Mouse (Mus musculus): Measurements from ENCODE around the gene Gm20390.

Gene Gm20390

GRCm38 (mm10) chr11:93968005-93968847 lies at the start of gene Gm20390, which contains the start of gene Nme1:
Gene Gm20390, minus strand, starts transcription at chr11:93968293.
Gene Nme1, minus strand, starts transcription at chr11:93968521.
- peak; percentile 96 for DNase-seq

- no peak for DNase-seq
Measured at GRCm38 (mm10) chr11:94003346-94003745, 35.3 kb upstream of the Gm20390 start.

- no peak for DNase-seq
Measured at GRCm38 (mm10) chr11:93999276-93999675, 31.2 kb upstream of the Gm20390 start.

- peak; percentile 47 for DNase-seq
Measured at GRCm38 (mm10) chr11:93997141-93997775, 29.2 kb upstream of the Gm20390 start.

DNA sequence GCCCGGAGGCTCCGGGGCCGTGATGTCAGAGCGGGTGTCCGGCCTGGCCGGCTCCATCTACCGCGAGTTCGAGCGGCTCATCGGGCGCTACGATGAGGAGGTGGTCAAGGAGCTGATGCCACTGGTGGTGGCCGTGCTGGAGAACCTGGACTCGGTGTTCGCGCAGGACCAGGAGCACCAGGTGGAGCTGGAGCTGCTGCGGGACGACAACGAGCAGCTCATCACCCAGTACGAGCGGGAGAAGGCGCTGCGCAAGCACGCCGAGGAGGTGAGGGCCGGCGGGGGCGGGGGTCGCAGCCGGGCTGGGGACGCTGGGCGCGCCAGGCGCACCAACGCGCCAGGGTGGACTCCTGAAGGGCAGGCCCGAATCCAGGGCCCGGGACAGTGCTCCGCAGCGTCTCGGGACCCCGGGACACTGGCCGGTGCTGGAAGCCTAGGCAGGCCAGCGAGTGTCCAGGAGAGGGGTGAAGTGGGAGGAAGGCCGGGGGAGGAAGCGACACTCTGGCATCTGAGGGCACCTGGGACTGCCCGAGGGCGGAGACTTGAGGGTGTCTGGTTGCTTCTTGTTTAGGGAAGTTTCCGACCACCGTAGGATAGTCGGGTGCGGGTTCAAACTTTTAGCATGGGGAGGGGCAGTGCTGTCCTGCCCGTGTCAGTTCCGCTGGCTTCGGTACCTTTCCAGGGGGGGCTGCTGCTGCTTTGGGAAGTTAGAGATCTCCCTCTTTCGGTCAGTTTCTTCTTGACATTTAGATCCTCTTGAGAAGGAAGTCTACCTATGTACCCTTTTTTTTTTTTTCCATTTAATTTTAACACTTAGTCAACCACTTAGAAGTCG lies 28.4 kb upstream of the Gm20390 start:
- DNase-seq, result peak; percentile 47

DNA sequence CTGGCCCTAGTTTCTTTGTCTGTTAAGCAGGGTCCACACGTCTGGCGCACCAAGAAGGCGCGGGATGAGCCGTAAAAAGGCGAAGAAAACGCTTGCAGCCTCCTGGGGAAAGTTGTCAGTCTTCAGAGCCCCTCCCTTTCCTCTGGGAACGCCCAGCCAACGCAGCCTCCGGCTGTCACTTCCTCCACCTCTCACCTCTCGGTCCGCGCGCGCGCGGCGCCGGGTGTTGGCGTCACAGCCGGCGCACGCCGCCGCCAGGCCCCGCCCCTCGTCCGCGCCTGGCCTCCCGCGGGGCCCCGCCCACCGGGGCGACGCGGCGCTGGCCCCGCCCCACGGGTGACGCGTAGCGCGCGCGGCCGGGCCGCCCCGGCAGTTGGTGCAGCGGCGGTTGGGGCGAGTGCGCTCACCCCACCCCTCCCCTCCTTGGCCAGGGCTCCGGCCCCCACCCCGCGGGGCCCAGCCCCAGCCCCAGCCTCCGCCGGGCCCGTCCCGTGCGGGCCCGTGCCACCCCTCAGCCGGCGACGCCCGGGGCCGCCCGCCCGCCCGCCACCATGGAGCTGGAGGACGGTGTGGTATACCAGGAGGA lies 27.7 kb upstream of the Gm20390 start, which contains the start of gene Spag9:
Gene Spag9, plus strand, starts transcription at position 372 of the 586 bp plus-strand sequence.
- DNase-seq, result peak; percentile 98

GRCm38 (mm10) chr11:93995111-93995719 lies 27.1 kb upstream of the Gm20390 start:
- peak; percentile 81 for DNase-seq

DNA sequence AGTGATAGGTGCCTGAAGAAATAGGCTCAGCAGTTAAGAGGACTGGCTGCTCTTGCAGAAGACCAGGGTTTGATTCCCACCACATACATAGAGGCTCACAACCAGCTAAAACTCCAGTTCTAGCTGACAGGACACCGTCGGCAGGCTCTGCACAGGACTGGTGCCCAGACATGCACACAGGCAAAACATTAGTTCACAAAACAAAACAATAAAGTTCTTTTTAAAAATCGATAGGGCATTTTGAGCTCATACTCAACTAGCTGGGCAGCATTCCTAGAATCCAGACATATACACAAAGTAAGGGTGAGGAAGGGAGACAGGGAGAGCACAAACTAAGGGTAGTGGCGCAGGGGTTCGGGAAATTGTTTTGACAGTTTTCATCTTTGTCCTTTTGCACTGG lies 26.4 kb upstream of the Gm20390 start:
- DNase-seq, result no peak

DNA sequence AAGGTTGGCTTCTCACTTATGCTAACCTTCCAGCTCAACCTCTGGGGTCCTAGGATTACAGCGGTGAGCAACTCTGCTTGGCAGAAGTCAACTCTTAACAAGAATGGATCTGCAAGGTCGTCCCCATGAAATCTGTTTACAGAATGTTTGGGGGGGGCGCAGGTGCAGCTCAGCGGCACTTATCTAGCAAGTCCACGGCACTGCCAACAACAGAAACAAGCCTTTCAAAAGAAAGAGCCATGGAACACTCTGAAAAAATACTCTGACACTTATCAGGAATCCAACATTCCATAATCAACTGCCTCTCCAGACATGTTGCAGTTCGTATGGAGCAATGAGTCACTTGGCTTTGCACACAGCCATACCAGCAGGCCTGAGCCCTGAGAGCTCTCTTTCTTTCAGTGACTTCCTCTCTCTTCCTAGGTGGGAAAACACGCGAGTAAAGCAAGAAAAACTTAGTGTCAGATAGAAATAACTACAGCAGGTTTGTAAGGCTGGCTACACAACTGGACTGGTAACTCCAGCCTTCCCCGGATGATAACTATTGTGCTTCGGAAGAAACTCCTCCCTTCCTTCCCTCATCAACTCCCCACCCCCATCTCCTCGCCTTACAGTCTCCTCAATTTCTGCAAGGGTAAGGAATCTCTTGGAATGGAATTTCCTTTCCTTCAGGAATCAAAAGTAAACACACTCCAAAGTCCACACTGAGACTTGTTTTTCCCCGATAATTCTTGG lies 20.4 kb upstream of the Gm20390 start:
- peak; percentile 8 for DNase-seq

DNA sequence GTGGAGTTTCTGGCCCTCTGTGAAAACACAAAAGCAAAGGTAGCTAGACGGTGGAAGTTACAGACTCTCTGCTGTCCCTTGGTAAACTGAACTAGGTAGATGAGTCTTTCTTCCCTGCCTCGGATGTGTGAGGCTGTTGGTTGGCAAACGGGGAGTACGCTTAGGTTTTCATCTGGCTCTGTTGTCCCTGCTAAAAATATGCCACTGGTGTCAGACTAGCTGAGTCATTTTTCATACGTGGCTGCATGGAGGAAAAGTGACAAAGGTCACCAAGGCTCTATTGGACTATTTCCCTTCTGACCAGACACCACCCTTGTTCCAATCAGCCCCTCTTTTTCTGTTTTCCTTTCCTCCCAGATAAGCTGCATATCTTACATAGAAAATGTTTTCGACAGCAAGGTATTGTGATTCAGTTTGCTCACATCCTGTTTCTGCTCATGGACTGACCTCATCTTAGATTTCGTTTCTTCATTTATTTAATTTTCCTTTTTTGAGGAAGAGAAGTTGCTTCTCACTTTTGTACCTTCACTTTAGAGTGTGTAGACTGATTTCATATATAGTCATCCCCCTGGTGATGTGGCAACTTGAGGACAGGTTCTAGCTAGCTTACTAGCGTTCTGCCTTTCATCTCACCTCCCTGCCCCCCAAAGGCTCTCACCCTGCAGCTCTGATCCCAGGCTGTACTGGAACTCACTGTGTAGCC lies 19.7 kb upstream of the Gm20390 start:
- no peak for DNase-seq

GRCm38 (mm10) chr11:93987026-93987425 lies 18.9 kb upstream of the Gm20390 start:
- no peak for DNase-seq

- no peak for DNase-seq
Measured at GRCm38 (mm10) chr11:93986298-93986697, 18.2 kb upstream of the Gm20390 start.

GRCm38 (mm10) chr11:93985265-93985664 lies 17.2 kb upstream of the Gm20390 start:
- no peak for DNase-seq

DNA sequence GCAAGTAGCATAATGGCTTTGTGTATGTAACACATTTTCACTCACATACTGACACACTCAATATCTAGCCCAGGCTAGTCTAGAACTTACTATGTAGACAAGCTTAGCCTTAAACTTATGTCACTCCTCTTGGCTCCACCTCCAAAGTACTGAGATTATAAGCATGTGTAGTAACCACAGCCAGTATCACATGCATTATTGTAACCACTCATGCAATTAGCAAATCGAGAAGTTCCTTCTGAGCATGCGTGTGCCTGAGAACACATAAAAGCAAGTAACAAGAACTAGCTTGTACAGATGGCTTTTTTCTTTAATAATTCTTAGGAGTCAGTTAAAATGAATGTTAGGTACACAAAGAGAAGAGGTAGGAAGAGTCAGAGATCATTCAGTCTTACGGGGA lies 16.5 kb upstream of the Gm20390 start:
- no peak for DNase-seq

DNA sequence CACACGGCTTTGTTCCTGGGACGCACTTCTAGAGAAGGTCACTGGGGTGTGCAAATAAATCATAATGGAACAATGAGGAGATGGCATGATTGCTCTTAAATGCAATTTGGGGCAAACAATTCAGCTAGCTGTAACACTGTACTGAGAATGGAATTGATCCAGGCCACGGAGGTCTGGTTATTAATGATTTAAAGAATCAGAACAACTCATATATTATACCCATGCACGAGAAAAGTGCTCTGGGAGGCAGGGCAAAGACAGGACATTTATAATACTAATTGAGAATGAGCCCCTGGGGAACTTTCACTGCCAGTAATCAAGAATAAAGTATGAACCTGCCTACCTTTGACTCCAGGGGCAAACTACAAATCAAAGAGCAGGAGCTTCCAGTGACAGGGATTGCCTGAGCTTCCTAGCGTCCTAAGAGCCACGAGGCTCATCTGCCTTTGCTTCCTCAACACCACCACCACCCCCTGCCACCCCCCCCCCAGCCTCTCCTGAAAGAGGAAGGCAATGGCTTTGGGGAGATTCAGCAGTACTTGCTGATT lies 11.5 kb upstream of the Gm20390 start:
- no peak for DNase-seq

- DNase-seq, result no peak
Measured at GRCm38 (mm10) chr11:93972951-93973350, 4.9 kb upstream of the Gm20390 start.

DNA sequence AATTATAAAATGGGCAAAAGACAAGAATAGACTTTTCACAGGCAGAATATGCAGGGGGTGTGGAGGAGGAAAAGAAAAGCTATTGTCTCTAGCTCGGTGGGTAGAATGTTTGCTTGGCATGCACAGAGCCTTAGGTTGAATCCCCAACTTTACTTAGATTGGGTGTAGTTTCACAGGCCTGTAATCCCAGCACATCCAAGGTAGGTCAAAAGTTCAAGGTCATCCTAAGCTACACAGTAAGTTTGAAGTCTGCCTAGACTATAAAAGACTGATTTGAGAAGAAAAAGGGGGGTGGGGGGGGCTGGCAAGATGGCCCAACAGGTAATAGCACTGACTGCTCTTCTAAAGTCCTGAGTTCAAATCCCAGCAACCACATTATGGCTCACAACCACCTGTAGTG lies 1.7 kb upstream of the Gm20390 start:
- DNase-seq, result no peak

DNA sequence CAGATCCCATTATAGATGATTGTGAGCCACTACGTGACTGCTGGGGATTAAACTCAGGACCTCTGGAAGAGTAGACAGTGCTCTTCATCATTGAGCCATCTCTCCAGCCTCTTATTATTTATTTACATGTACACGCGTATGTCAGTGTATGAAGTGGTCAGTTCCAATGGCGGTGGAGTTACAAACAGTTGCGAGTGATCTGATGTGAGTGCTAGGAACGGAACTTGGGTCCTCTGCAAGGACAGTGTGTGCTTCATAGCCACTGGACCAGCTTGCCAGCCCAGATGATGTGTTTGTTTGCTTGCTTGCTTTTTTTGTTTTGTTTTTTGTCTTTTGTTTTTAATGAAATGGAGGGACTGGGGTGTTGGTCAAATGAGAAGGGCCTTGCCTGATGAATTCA lies 1.1 kb upstream of the Gm20390 start:
- no peak for DNase-seq

DNA sequence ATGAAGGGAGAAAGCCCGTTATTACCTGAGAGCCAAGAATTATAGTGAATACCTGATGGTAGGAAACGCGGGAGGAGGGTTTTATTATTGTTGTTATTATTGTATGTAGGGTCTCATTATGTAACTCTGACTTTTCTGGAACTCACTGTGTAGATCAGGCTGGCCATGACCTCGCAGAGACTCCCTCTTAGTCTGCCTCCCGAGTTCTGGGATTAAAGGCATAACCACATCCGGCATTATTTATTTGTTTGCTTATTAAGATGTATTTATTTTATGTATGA lies 695 bp upstream of the Gm20390 start:
- DNase-seq, result no peak

DNA sequence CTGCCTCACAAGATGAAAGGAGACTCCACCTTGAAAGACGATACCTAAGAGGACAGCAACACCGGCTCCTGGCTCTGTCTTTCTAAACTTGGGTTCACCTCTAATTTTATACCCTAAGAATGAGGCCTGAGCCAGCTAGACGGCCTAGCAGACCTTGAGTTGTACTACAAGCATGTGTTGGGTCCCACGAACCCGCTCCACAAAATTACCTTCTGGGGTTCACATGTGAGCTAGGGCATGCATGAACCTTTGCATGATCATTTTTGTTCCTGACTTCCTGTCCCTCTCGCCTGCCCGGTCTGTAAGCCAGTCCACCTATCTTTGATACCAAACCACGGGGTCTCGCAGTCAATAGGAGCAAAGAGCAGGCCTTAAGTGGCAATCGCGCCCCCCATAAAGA lies 712 bp downstream of the Gm20390 start:
- peak; percentile 30 for DNase-seq

GRCm38 (mm10) chr11:93965391-93965790 lies 2.7 kb downstream of the Gm20390 start:
- DNase-seq, result no peak
